Mouse (Mus musculus) spleen, adult 2 months (tissue): ENCODE results near the gene Parp8.

Source experiments
- CTCF ChIP-seq: fragments of 200-500 bp; IDR thresholded peaks from 2 replicates; pipeline ENCODE4 v1.5.1; 2011; ENCODE audit warnings: mild to moderate bottlenecking, inconsistent platforms; ENCODE audit not compliant: insufficient read depth, insufficient read length, insufficient replicate concordance; ENCODE audit errors: extremely low read depth
- POLR2A ChIP-seq: fragments of 200-500 bp; IDR thresholded peaks from 2 replicates; pipeline ENCODE4 v1.6.1; 2011; ENCODE audit warnings: low read depth, low read length, inconsistent platforms

DNA sequence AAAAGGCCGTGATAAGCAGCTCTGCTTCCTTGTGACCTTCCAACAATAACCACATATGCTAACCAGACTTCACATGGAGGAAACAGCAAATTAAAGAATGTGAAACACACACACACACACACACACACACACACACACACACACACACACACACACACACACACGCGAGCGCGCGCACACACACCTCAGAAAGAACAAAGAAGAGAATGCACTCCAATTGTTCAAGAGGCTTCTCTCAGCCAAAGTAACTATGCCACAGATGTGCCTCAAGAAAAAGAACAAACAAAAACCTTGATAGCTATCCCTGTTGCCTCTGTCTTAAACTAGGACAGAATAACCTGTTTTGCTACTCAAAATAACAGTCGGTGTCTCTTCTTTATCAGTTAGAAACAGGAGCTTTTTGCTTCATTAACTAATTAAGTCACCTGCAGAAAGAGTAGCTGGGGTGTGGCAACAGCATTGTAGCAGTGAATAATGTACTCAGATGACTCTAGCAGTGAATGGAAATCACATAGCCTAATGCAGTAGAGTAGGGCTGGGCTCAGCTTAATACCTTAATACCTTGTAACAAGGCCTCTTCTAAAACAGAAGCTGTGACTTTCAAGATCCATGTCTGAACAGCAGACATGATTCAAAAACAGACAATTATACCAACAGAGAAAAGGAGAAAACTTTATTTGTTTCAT is 29.6 kb upstream of the Parp8 start:
- no peak for TF ChIP-seq CTCF
- no peak for TF ChIP-seq POLR2A
